Mouse (Mus musculus) left cerebral cortex, postnatal 10 days (tissue): ENCODE measurements at regions not wholly inside any gene's neighbourhood (a gene's known extent, or its start where the extent isn't known, plus 50 kb on each side); places are given as distances from the start of the nearest gene placed in this dataset.

Experiments
- DNase-seq, 2 experiments: peaks; one replicate each; pipeline ENCODE4 v3.0.0; 2021 to 2022; ENCODE audit warnings: low spot score in 2 of 2, mixed read lengths in 1 of 2; ENCODE audit errors: extremely low spot score in 1 of 2
- intact Hi-C: fragments of 180-260 bp; cut with DNase I; formaldehyde crosslinking; loops from one replicate; pipeline ENCODE4 v1.15.1; 2025

- no peak for DNase-seq
- intact Hi-C loops, result no loop called here
Measured at GRCm38 (mm10) chr19:57541693-57542314, 69.0 kb upstream of the Atrnl1 start.

GRCm38 (mm10) chr19:57542506-57542905 lies 68.3 kb upstream of the Atrnl1 start:
- intact Hi-C loops, result no loop called here
- no peak for DNase-seq

- peak; percentile 58 to 66 for DNase-seq
- intact Hi-C loops, result no loop called here
Measured at GRCm38 (mm10) chr19:57543681-57544214, 67.1 kb upstream of the Atrnl1 start.

GRCm38 (mm10) chr19:57544229-57544879 lies 66.5 kb upstream of the Atrnl1 start:
- intact Hi-C loops, result no loop called here
- DNase-seq, result no peak

- intact Hi-C loops, result no loop called here
- DNase-seq, result no peak
Measured at GRCm38 (mm10) chr19:57545071-57545470, 65.8 kb upstream of the Atrnl1 start.

GRCm38 (mm10) chr19:57546039-57546438 lies 64.8 kb upstream of the Atrnl1 start:
- no peak for DNase-seq
- intact Hi-C loops, result no loop called here

- intact Hi-C loops, result no loop called here
- DNase-seq, result no peak
Measured at GRCm38 (mm10) chr19:57546519-57546918, 64.3 kb upstream of the Atrnl1 start.

- DNase-seq, result no peak
- intact Hi-C loops, result no loop called here
Measured at GRCm38 (mm10) chr19:57548093-57548492, 62.7 kb upstream of the Atrnl1 start.

- DNase-seq, result no peak
Measured at GRCm38 (mm10) chr19:57548661-57549060, 62.2 kb upstream of the Atrnl1 start.

GRCm38 (mm10) chr19:57552964-57553740 lies 57.7 kb upstream of the Atrnl1 start:
- DNase-seq, result no peak
- intact Hi-C loops, result no loop called here

More at GRCm38 (mm10) chr19:57548661-57549060, 62.2 kb upstream of the Atrnl1 start:
- intact Hi-C loops, result no loop called here

- DNase-seq, result no peak
- intact Hi-C loops, result no loop called here
Measured at GRCm38 (mm10) chr19:57554086-57554485, 56.7 kb upstream of the Atrnl1 start.

- DNase-seq, result no peak
- intact Hi-C loops, result no loop called here
Measured at GRCm38 (mm10) chr19:57555313-57555712, 55.5 kb upstream of the Atrnl1 start.

GRCm38 (mm10) chr19:57558420-57558967 lies 52.3 kb upstream of the Atrnl1 start:
- no peak for DNase-seq
- intact Hi-C loops, result no loop called here

GRCm38 (mm10) chr19:57560757-57561156 lies 50.1 kb upstream of the Atrnl1 start:
- intact Hi-C loops, result no loop called here
- no peak for DNase-seq
